Mouse (Mus musculus): ENCODE results near the gene Uqcc1. TPM values are rescaled to one million over a fixed set of nuclear protein-coding genes. Genes with fewer than 3 reads are reported as not detected.
"Not testable (repeated sequence)": the region's sequence is repeated elsewhere in the genome, so short reads cannot be mapped to it uniquely, and the experiment has no call there.

Uqcc1 gene
- polyA plus RNA-seq, 1 experiment: 30.0 TPM

DNA sequence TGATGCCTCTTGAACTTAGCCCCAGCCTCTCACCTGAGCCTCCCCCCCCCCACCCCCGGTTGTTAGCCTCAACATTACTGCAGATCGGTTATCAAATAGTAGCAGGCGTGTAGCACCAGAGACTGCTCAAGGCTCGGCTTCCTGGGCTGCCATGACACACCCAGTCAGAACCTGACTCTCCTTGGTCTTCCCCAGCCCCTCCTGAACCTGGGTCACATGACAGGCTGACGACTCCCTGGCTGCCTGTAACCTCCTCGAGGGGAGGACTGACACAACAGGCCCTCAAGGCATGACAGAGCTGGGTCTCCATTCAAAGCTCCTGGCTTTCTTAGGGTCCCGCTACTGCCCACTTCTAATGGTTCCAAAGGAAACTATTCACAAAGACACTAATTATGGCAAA is 80.6 kb downstream of the Uqcc1 start:
- H3K27ac ChIP-seq (ENCODE audit: control insufficient read depth, insufficient read depth, low read length): no peak overlapping the region
- H3K4me3 ChIP-seq (ENCODE audit: control insufficient read depth, insufficient read depth, low read length): no peak overlapping the region
- no peaks in the 10 kb centered on the region for H3K4me1 ChIP-seq (replicated peaks; ENCODE audit: control insufficient read depth, insufficient read depth, low read length)
- no peak for TF ChIP-seq CTCF (IDR thresholded peaks at IDR 0.05; ENCODE audit: borderline replicate concordance, control insufficient read depth, extremely low read depth, insufficient read depth, low read length, poor library complexity)
- TF ChIP-seq POLR2A (IDR thresholded peaks at IDR 0.05; ENCODE audit: control insufficient read depth, extremely low read depth, insufficient read depth, low read length, poor library complexity): no peak
- peaks cover 16% of the 10 kb centered on the region; the same call in 1 of the 2 replicates for H3K36me3 ChIP-seq (ENCODE audit: control insufficient read depth, insufficient read depth, low read length)
- H3K27me3 ChIP-seq (ENCODE audit: control insufficient read depth, insufficient read depth, low read length): no peaks in the 10 kb centered on the region
- 83% methylated on average over 7 of the region's 7 CpGs for WGBS
- DNase-seq: no peak

- Histone ChIP-seq H3K27ac (ENCODE audit: control insufficient read depth, insufficient read depth, low read length) (no peak overlapping the region), H3K27me3 (ENCODE audit: control insufficient read depth, insufficient read depth, low read length) (no peaks in the 10 kb centered on the region), H3K4me3 (ENCODE audit: control insufficient read depth, insufficient read depth, low read length) (no peak overlapping the region), H3K4me1 (replicated peaks; ENCODE audit: control insufficient read depth, insufficient read depth, low read length) (no peaks in the 10 kb centered on the region), H3K36me3 (ENCODE audit: control insufficient read depth, insufficient read depth, low read length) (peaks cover 13% of the 10 kb centered on the region; the same call in 1 of the 2 replicates)
- peak; percentile 72 for DNase-seq
- 44% methylated on average over 6 of the region's 6 CpGs for WGBS
- peak; percentile 79; the same call in 1 of the 2 replicates for TF ChIP-seq CTCF (IDR thresholded peaks at IDR 0.05; ENCODE audit: borderline replicate concordance, control insufficient read depth, extremely low read depth, insufficient read depth, low read length, poor library complexity)
- no peak for TF ChIP-seq POLR2A (IDR thresholded peaks at IDR 0.05; ENCODE audit: control insufficient read depth, extremely low read depth, insufficient read depth, low read length, poor library complexity)
These were observed 81.8 kb downstream of the Uqcc1 start for GRCm38 (mm10) chr2:155848291-155848690.

- H3K4me1 ChIP-seq (replicated peaks; ENCODE audit: control insufficient read depth, insufficient read depth, low read length): no peaks in the 10 kb centered on the region
- no peak for DNase-seq
- no peak overlapping the region for H3K4me3 ChIP-seq (ENCODE audit: control insufficient read depth, insufficient read depth, low read length)
- 95% methylated on average over 8 of the region's 8 CpGs for WGBS
- peaks cover 12% of the 10 kb centered on the region; the same call in 1 of the 2 replicates for H3K36me3 ChIP-seq (ENCODE audit: control insufficient read depth, insufficient read depth, low read length)
- no peak for TF ChIP-seq CTCF (IDR thresholded peaks at IDR 0.05; ENCODE audit: borderline replicate concordance, control insufficient read depth, extremely low read depth, insufficient read depth, low read length, poor library complexity)
- TF ChIP-seq POLR2A (IDR thresholded peaks at IDR 0.05; ENCODE audit: control insufficient read depth, extremely low read depth, insufficient read depth, low read length, poor library complexity): no peak
- no peaks in the 10 kb centered on the region for H3K27me3 ChIP-seq (ENCODE audit: control insufficient read depth, insufficient read depth, low read length)
- no peak overlapping the region for H3K27ac ChIP-seq (ENCODE audit: control insufficient read depth, insufficient read depth, low read length)
These were observed 83.2 kb downstream of the Uqcc1 start for GRCm38 (mm10) chr2:155846930-155847329.

GRCm38 (mm10) chr2:155838961-155839360 is 91.1 kb downstream of the Uqcc1 start:
- WGBS: 95% methylated on average over 4 of the region's 4 CpGs
- Histone ChIP-seq H3K4me1 (replicated peaks; ENCODE audit: control insufficient read depth, insufficient read depth, low read length) (no peaks in the 10 kb centered on the region), H3K36me3 (ENCODE audit: control insufficient read depth, insufficient read depth, low read length) (no peaks in the 10 kb centered on the region), H3K4me3 (ENCODE audit: control insufficient read depth, insufficient read depth, low read length) (no peak overlapping the region), H3K27ac (ENCODE audit: control insufficient read depth, insufficient read depth, low read length) (no peak overlapping the region), H3K27me3 (ENCODE audit: control insufficient read depth, insufficient read depth, low read length) (no peaks in the 10 kb centered on the region)
- TF ChIP-seq POLR2A (IDR thresholded peaks at IDR 0.05; ENCODE audit: control insufficient read depth, extremely low read depth, insufficient read depth, low read length, poor library complexity): no peak
- TF ChIP-seq CTCF (IDR thresholded peaks at IDR 0.05; ENCODE audit: borderline replicate concordance, control insufficient read depth, extremely low read depth, insufficient read depth, low read length, poor library complexity): no peak
- no peak for DNase-seq

DNA sequence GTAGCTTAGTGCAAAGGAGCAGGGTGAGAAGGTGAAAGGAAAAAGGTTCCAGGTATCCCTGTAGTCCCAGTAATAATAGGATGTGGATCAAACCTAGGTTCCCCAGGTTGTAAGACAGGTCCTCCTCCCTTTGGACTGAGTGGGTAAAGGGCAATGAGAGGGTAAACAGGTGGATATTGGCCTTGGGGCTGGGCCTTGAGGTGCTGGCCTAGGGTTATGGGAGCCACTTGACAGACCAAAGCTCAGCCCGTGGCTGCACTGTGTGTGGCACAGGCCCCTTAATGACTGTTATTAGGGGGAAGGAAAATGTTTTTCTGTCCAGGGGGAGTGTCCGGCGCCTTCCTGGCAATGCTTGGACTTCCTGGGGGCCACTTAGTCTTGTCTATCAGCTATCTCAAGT is 92.1 kb downstream of the Uqcc1 start:
- 89% methylated on average over 3 of the region's 3 CpGs for WGBS
- Histone ChIP-seq H3K4me3 (ENCODE audit: control insufficient read depth, insufficient read depth, low read length) (no peak overlapping the region), H3K36me3 (ENCODE audit: control insufficient read depth, insufficient read depth, low read length) (no peaks in the 10 kb centered on the region), H3K27me3 (ENCODE audit: control insufficient read depth, insufficient read depth, low read length) (no peaks in the 10 kb centered on the region), H3K4me1 (replicated peaks; ENCODE audit: control insufficient read depth, insufficient read depth, low read length) (no peaks in the 10 kb centered on the region), H3K27ac (ENCODE audit: control insufficient read depth, insufficient read depth, low read length) (no peak overlapping the region)
- TF ChIP-seq POLR2A (IDR thresholded peaks at IDR 0.05; ENCODE audit: control insufficient read depth, extremely low read depth, insufficient read depth, low read length, poor library complexity) (no peak), CTCF (IDR thresholded peaks at IDR 0.05; ENCODE audit: borderline replicate concordance, control insufficient read depth, extremely low read depth, insufficient read depth, low read length, poor library complexity) (no peak)
- DNase-seq: no peak

- DNase-seq: no peak
- Histone ChIP-seq H3K4me3 (ENCODE audit: control insufficient read depth, insufficient read depth, low read length) (no peak within 1 kb of the TSS), H3K27ac (ENCODE audit: control insufficient read depth, insufficient read depth, low read length) (no peak within 1 kb of the TSS), H3K27me3 (ENCODE audit: control insufficient read depth, insufficient read depth, low read length) (no peaks in the 10 kb centered on the region), H3K36me3 (ENCODE audit: control insufficient read depth, insufficient read depth, low read length) (no peaks in the 10 kb centered on the region), H3K4me1 (replicated peaks; ENCODE audit: control insufficient read depth, insufficient read depth, low read length) (no peaks in the 10 kb centered on the region)
- WGBS: 82% methylated on average over 9 of the region's 9 CpGs
- TF ChIP-seq CTCF (IDR thresholded peaks at IDR 0.05; ENCODE audit: borderline replicate concordance, control insufficient read depth, extremely low read depth, insufficient read depth, low read length, poor library complexity): no peak
- no peak for TF ChIP-seq POLR2A (IDR thresholded peaks at IDR 0.05; ENCODE audit: control insufficient read depth, extremely low read depth, insufficient read depth, low read length, poor library complexity)
These were observed 95.4 kb downstream of the Uqcc1 start, which contains the start of gene Fam83c for GRCm38 (mm10) chr2:155834732-155835131. Fam83c (minus strand) TSS chr2:155834854.

- not testable (repeated sequence) for H3K36me3 ChIP-seq (ENCODE audit: control insufficient read depth, insufficient read depth, low read length); DNase-seq; H3K4me3 ChIP-seq (ENCODE audit: control insufficient read depth, insufficient read depth, low read length); H3K4me1 ChIP-seq (replicated peaks; ENCODE audit: control insufficient read depth, insufficient read depth, low read length); H3K27me3 ChIP-seq (ENCODE audit: control insufficient read depth, insufficient read depth, low read length); H3K27ac ChIP-seq (ENCODE audit: control insufficient read depth, insufficient read depth, low read length)
- 49% methylated on average over 1 of the region's 1 CpGs for WGBS
These were observed 98.0 kb downstream of the Uqcc1 start for GRCm38 (mm10) chr2:155832087-155832486.

All from thymus, adult 2 months (tissue).